Mouse (Mus musculus) hindbrain, postnatal 0 days (tissue): Measurements from ENCODE around the gene Clp1. TPM values are rescaled to one million over a fixed set of nuclear protein-coding genes. Genes with fewer than 3 reads are reported as not detected.

Source experiments
- ATAC-seq: fragments of 200-750 bp; cut with Nextera tagmentation; 2 replicates; pipeline ENCODE4 v1.8.0; 2017; ENCODE audit warnings: mild to moderate bottlenecking, moderate TSS enrichment, moderate library complexity
- DNase-seq: peaks from one replicate; pipeline ENCODE4 v3.0.0-alpha.2; 2015; ENCODE audit warnings: low spot score
- H3K27ac ChIP-seq: fragments of 300-500 bp; sonication (generic); 2 replicates; pipeline ENCODE4 v1.5.1; 2014; ENCODE audit warnings: mild to moderate bottlenecking
- H3K27me3 ChIP-seq: fragments of 300-500 bp; sonication (generic); 2 replicates; pipeline ENCODE4 v1.6.1; 2014; ENCODE audit warnings: low read length, mixed read lengths; ENCODE audit not compliant: insufficient read depth
- H3K36me3 ChIP-seq: fragments of 300-500 bp; sonication (generic); 2 replicates; pipeline ENCODE4 v1.6.1; 2014; ENCODE audit warnings: low read length, mixed read lengths; ENCODE audit not compliant: insufficient read depth
- H3K4me1 ChIP-seq: fragments of 300-500 bp; sonication (generic); 2 replicates; pipeline ENCODE4 v1.6.1; 2014; ENCODE audit warnings: antibody characterized with exemption, low read length, mixed read lengths; ENCODE audit not compliant: insufficient read depth
- H3K4me2 ChIP-seq: fragments of 300-500 bp; sonication (generic); 2 replicates; pipeline ENCODE4 v1.6.1; 2014; ENCODE audit warnings: low read depth, mild to moderate bottlenecking, low read length, moderate library complexity, mixed read lengths
- H3K4me3 ChIP-seq: fragments of 300-500 bp; sonication (generic); 2 replicates; pipeline ENCODE4 v1.5.1; 2014; ENCODE audit warnings: low read length
- H3K9ac ChIP-seq: fragments of 300-500 bp; sonication (generic); replicated peaks from 2 replicates; pipeline ENCODE4 v1.6.1; 2014; ENCODE audit warnings: mild to moderate bottlenecking, low read length, moderate library complexity, mixed read lengths
- H3K9me3 ChIP-seq: fragments of 300-500 bp; sonication (generic); 2 replicates; pipeline ENCODE4 v1.6.1; 2016; ENCODE audit warnings: low read length, mixed read lengths
- CTCF ChIP-seq: IDR thresholded peaks from 2 replicates; pipeline ENCODE4 v1.5.1; 2016; ENCODE audit warnings: antibody characterized with exemption, control low read depth, low read depth
- WGBS: fragments of 180-500 bp; shearing (Covaris S2); extraction: QIAGEN DNeasy Blood & Tissue Kit; methylation state at CpG from one replicate; pipeline ENCODE4 v1.1.7; 2014; 5-methylcytosine and 5-hydroxymethylcytosine counted together
- polyA plus RNA-seq: library from polyadenylated mRNA; unstranded; fragments of >200 nt; fragmentation: Nextera tagmentation; extraction: Ambion mirVana; gene quantifications from 2 replicates; pipeline ENCODE4 v1.2.1, GENCODE M21; 2015
- total RNA-seq: library from RNA; depleted of rRNA; stranded (reverse); fragments of >200 nt; gene quantifications from 2 replicates; pipeline ENCODE4 v1.2.3, GENCODE M21; 2014

Gene Clp1
- total and polyA plus RNA-seq, 2 experiments from 2014 or later: 12.0 to 14.3 TPM

GRCm38 (mm10) chr2:84723856-84724255 is 3.3 kb downstream of the Clp1 start:
- Histone ChIP-seq H3K27ac (no peak overlapping the region), H3K4me2 (no peak overlapping the region), H3K27me3 (no peaks in the 10 kb centered on the region), H3K4me1 (peaks cover 5% of the 10 kb centered on the region; the same call in 1 of the 2 replicates), H3K36me3 (peaks cover 10% of the 10 kb centered on the region; the same call in 1 of the 2 replicates), H3K9ac (no peak overlapping the region), H3K4me3 (no peak overlapping the region), H3K9me3 (no peaks in the 10 kb centered on the region)
- ATAC-seq (no peak), DNase-seq (no peak)
- WGBS: 96% methylated on average over 14 of the region's 14 CpGs
- TF ChIP-seq CTCF: no peak

DNA sequence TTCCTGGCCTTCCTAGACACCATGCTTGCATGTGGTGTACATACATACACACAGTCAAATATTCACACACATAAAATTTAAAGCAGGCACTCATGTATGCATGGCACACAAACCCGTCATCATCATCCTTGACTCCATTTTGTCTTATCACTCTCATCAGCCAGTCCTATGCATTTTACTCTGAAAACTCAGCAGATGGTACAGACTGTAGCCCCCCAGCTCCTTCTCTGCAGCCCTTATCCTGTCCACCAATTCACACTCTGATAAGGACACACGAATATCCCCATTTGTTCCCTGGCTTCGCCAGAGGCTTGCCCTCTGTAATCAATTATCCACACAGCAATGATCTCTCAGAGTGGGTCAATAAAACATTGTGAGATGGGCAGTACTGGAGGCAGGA is 6.0 kb downstream of the Clp1 start:
- Histone ChIP-seq H3K9me3 (no peaks in the 10 kb centered on the region), H3K4me2 (no peak overlapping the region), H3K4me1 (0 out of 2 replicates have a peak, but pooled peaks cover 2% of the 10 kb centered on the region), H3K27ac (no peak overlapping the region), H3K27me3 (no peaks in the 10 kb centered on the region), H3K4me3 (no peak overlapping the region), H3K9ac (no peak overlapping the region), H3K36me3 (peaks cover 10% of the 10 kb centered on the region; the same call in 1 of the 2 replicates)
- TF ChIP-seq CTCF: no peak
- no peak for DNase-seq
- 80% methylated on average over 3 of the region's 3 CpGs for WGBS
- ATAC-seq: no peak

DNA sequence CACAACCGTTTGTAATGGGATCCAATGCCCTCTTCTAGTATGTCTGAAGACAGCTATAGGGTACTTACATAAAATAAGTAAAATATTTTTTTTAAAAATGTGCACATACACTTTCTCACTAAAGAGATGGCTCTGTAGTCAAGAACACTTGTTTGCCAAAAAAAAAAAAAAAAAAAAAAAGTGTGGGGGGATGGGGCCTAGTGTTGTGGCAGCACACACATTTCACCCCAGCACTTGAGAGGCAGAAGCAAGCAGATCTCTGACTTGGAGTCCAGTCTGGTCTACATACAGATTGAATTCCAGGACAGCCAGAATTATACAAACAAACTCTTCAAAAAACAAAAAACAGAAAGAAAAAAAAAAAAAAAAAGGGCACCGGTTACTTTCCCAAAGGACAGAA is 6.4 kb downstream of the Clp1 start:
- Histone ChIP-seq H3K4me3 (no peak overlapping the region), H3K27me3 (no peaks in the 10 kb centered on the region), H3K27ac (no peak overlapping the region), H3K36me3 (peaks cover 10% of the 10 kb centered on the region; the same call in 1 of the 2 replicates), H3K9me3 (no peaks in the 10 kb centered on the region), H3K4me2 (no peak overlapping the region), H3K9ac (no peak overlapping the region), H3K4me1 (no peaks in the 10 kb centered on the region)
- WGBS: 97% methylated on average over 2 of the region's 2 CpGs
- no peak for DNase-seq
- TF ChIP-seq CTCF: no peak
- no peak for ATAC-seq

GRCm38 (mm10) chr2:84717357-84717756 is 9.8 kb downstream of the Clp1 start:
- peaks cover 5% of the 10 kb centered on the region; the same call in 1 of the 2 replicates for H3K36me3 ChIP-seq
- 0 out of 2 replicates have a peak, but pooled peaks cover 6% of the 10 kb centered on the region for H3K4me1 ChIP-seq
- no peak overlapping the region for H3K4me2 ChIP-seq
- H3K4me3 ChIP-seq: no peak overlapping the region
- no peak for TF ChIP-seq CTCF
- no peaks in the 10 kb centered on the region for H3K27me3 ChIP-seq
- no peaks in the 10 kb centered on the region for H3K9me3 ChIP-seq
- DNase-seq (no peak), ATAC-seq (no peak)
- H3K9ac ChIP-seq: no peak overlapping the region
- 92% methylated on average over 4 of the region's 4 CpGs for WGBS
- H3K27ac ChIP-seq: no peak overlapping the region

DNA sequence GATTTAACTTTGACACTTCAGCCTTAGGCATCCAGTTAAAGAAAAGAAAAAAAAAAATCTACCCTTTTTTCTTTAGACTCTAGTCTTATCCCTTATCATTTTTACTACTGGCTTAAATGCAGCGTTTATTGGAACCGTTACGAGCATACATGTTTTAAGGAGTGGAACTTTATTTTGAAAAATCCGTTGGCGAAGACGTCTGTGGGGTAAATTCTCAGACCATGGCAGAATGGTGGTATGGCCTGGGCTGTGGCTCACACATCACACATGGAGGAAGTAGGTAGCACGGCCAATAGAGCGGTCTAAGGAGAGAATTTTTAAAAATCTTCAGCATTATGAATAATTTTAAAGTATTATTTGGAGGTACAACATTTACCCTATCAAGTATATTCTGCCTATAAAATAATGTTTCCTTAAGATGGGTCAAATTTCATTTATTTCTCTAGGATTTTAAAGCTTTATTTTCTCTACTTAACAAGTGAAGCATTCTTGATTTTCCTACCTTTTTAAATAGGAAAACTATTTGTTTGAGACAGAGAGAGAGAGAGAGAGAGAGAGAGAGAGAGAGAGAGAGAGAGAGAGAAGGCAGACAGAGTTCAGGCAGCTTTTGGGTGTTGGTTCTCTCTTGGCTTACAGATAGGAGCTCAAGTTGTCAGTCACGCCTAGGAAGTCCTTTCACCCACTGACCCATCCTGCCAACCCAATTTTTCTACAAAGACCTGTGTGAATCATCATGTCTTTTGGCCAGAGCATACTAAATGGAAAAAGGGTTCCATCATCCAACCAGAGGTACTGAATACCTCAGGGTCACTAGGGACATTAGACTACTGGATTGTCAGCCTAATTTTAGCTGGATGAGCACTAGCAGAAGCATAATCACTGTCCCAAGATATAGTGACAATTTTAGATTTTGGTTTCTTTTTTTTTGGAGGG is 10.5 kb downstream of the Clp1 start:
- 0 out of 2 replicates have a peak, but pooled peaks cover 6% of the 10 kb centered on the region for H3K4me1 ChIP-seq
- H3K9me3 ChIP-seq: no peaks in the 10 kb centered on the region
- H3K4me3 ChIP-seq: peak overlapping the region; percentile 97
- no peaks in the 10 kb centered on the region for H3K27me3 ChIP-seq
- DNase-seq (no peak), ATAC-seq (no peak)
- peak overlapping the region; percentile 95 for H3K9ac ChIP-seq
- 39% methylated on average over 9 of the region's 9 CpGs for WGBS
- no peak for TF ChIP-seq CTCF
- peak overlapping the region; percentile 94 for H3K4me2 ChIP-seq
- peaks cover 5% of the 10 kb centered on the region; the same call in 1 of the 2 replicates for H3K36me3 ChIP-seq
- peak overlapping the region; percentile 97; the same call in 1 of the 2 replicates for H3K27ac ChIP-seq

DNA sequence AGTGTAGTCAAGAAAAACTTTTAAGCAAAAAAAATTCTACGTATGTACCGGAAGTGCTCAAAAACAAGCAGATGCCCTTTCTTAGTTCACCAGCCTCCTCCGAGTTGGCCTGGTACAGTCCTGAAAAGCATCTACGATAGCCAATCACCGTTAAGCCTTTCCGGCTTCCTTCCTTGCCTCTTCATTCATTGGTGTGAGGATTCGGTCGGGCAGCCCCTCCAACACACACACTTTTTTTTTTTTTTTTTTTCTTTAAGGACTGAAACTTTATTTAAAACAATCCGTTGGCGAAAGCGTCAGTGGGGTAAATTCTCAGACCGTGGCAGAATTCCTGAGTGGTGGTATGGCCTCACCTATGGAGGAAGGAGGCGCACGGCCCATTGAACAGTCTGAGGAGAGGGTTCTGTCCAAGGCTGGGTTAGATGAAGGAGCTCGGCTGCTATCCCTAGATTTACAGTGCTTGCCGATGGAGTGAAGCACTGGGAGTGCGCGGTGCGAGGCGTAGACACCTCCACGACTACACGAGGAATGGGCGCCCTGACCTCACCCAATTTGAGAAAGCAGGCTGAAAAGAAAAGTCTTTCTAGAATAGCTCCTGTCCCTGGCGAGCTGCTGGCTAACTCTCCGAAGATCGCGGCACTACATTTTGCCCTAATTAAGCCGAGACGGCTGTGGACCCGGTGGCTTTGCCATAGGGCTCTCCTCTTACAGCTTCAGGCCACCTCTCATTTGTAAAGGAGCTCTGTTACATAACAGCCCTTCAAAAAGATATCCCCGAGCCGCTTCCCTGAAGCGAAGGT is 11.4 kb downstream of the Clp1 start:
- Histone ChIP-seq H3K36me3 (peaks cover 2% of the 10 kb centered on the region; the same call in 1 of the 2 replicates), H3K4me2 (peak overlapping the region; percentile 94), H3K27ac (peak overlapping the region; percentile 97), H3K9me3 (no peaks in the 10 kb centered on the region), H3K27me3 (no peaks in the 10 kb centered on the region), H3K4me1 (0 out of 2 replicates have a peak, but pooled peaks cover 6% of the 10 kb centered on the region), H3K4me3 (peak overlapping the region; percentile 97), H3K9ac (peak overlapping the region; percentile 95)
- ATAC-seq (peak; percentile 96), DNase-seq (peak; percentile 96)
- WGBS: under 1% methylated on average over 33 of the region's 33 CpGs
- TF ChIP-seq CTCF: no peak
